Mouse (Mus musculus) cerebellum, postnatal 14 days (tissue): ENCODE results near the gene 9130213A22Rik.
A peak's percentile ranks its signal among the peaks of the same experiment; 100 is the strongest.

Experiments
- DNase-seq, 2 experiments: peaks; one replicate each; pipeline ENCODE4 v3.0.0; 2021; ENCODE audit warnings: mixed read lengths in 2 of 2

Gene 9130213A22Rik

DNA sequence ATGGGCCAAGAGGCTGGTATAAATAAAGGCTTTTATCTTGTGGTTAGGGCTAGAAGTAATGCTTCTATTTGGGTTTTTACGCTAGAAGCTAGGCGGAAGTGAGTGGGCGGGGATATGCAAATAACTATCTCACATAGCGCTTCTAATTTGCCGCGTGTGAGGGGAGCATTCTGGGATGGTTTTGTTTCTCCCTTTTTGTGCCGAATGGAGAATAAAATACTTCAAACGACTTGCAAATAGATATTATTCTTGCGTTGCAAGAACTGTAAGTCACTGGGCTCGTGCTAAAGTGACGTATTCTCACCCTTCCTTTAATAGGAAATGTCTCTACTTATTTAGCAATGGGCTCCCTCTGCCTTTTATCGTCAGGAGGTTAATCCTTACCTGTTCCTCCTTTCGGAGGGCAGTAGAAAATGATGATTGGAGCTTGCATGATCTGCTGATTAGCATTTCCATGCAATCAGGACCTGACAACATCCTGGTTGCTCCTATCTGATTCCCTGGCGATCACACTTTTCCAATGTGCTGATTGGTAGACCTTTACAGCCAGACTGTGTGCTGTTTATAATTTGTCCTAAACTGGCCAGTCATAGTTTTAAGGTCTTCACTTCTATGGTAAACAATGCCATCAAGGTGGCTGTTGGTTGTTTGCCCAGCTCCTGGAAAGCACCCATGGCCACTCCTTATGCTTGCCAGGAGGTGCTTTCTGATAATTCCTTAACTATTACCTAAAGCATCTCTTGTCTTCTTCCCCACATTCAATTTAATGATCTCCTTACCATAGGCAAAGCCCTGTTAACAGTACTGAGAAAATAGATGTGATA is 49.1 kb downstream of the 9130213A22Rik start:
- peak; percentile 88 to 91 for DNase-seq

DNA sequence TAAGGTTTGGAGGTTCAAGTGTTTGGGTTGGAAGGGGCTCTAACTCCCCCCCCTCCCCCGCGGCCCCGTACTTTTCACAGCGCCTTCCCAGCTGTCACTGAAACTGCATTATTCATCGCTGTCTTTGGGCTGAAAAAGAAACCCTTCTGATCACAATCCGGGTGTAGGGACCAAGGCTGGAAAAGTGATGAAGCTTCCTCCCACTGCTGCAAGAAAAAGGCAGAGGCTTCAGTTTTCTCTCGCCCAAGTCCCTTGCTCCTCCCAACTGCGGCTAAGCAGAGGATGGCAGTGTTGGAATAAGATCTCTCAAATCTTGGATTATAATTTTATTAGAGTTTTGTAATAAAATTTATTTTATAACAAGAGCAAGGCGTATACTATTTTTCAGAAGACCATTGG is 49.7 kb downstream of the 9130213A22Rik start:
- DNase-seq = no peak

DNA sequence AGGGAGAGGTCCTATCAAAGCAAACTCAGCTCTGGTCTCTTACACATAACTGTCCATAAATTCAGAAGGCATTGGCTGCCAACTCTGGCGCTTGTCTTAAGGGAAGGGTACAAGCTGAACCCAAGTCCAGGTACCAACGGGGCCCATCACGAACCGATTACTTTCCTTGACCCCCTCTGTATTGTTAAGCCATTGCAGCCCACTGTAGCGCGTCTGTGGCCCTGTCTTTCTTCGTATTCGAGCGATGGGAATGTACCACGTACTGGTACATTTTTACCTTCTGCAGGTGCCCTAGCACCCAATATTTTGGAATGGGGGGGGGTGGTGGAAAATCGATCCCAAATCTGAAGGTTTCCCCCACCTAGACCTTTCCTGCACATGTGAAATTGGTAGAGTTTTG is 50.2 kb downstream of the 9130213A22Rik start:
- DNase-seq = peak in 1 of 2 experiments; percentile 18

DNA sequence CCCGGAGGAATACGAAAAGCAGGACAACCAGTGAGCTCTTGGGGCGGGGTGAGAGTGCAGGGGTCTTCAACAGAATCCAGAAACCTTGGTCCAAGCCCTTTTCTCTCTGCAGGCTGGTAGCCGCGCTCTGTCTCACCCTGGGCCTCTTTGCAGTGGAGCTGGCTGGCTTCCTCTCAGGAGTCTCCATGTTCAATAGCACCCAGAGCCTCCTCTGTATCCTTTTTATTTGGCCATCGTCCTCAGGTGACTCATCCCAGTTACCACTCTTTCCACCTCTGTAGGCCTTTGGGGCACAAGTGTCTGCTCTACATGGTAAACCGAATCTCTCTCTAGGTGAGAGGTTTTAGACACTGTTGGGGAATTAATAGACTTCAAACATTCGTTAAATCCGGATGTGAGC is 51.1 kb downstream of the 9130213A22Rik start:
- no peak for DNase-seq

GRCm38 (mm10) chr11:69070590-69071222 is 51.7 kb downstream of the 9130213A22Rik start, which contains the start of gene Tmem107:
Gene Tmem107 (plus strand): TSS chr11:69070806.
- peak; percentile 93 to 95 for DNase-seq

GRCm38 (mm10) chr11:69070093-69070492 is 52.3 kb downstream of the 9130213A22Rik start:
- no peak for DNase-seq
